Mouse (Mus musculus) MEL (cell line): ENCODE results near the gene Fance. TPM values are rescaled to one million over a fixed set of nuclear protein-coding genes. Genes with fewer than 3 reads are reported as not detected.

Experiments used
- DNase-seq: peaks from one replicate; pipeline ENCODE4 v3.0.0; 2011; ENCODE audit warnings: low read depth, low spot score
- H3K27ac ChIP-seq: 2 replicates; pipeline ENCODE4 v1.5.1; 2012; ENCODE audit warnings: low read depth, mild to moderate bottlenecking, control low read depth, low read length, moderate library complexity; ENCODE audit not compliant: control insufficient read depth
- H3K27me3 ChIP-seq, 2 experiments: fragments of 150-350 bp in 1 of 2; sonication (generic) in 1 of 2; 2 replicates each; pipeline ENCODE4 v1.6.1; 2012; ENCODE audit warnings: low read length in 2 of 2, mild to moderate bottlenecking in 2 of 2, improper control_type of control experiment in 1 of 2, moderate library complexity in 1 of 2; ENCODE audit not compliant: insufficient read depth in 2 of 2, control insufficient read depth in 1 of 2
- H3K36me3 ChIP-seq, 2 experiments: 2 replicates each; pipeline ENCODE4 v1.6.1; 2012 to 2014; ENCODE audit warnings: low read length in 2 of 2, improper control_type of control experiment in 1 of 2, inconsistent platforms in 1 of 2, mild to moderate bottlenecking in 1 of 2; ENCODE audit not compliant: insufficient read depth in 2 of 2, control insufficient read depth in 1 of 2
- H3K4me1 ChIP-seq, 2 experiments: fragments of 150-350 bp in 1 of 2; sonication (generic) in 1 of 2; 2 replicates each; pipeline ENCODE4 v1.6.1; 2012; ENCODE audit warnings: low read length in 2 of 2, improper control_type of control experiment in 1 of 2, mild to moderate bottlenecking in 1 of 2; ENCODE audit not compliant: insufficient read depth in 2 of 2, control insufficient read depth in 1 of 2
- H3K4me3 ChIP-seq, 2 experiments: fragments of 150-350 bp in 1 of 2; sonication (generic) in 1 of 2; 2 replicates each; pipeline ENCODE4 v1.5.1; 2012; ENCODE audit warnings: low read depth in 2 of 2, low read length in 2 of 2, mild to moderate bottlenecking in 2 of 2, moderate library complexity in 2 of 2, control low read depth in 1 of 2, improper control_type of control experiment in 1 of 2; ENCODE audit not compliant: control insufficient read depth in 1 of 2, insufficient read depth in 1 of 2
- H3K79me2 ChIP-seq: 2 replicates; pipeline ENCODE4 v1.6.1; 2012; ENCODE audit warnings: mild to moderate bottlenecking, low read length, moderate library complexity; ENCODE audit not compliant: control insufficient read depth, poor library complexity, insufficient read depth
- H3K9ac ChIP-seq: 2 replicates; pipeline ENCODE4 v1.6.1; 2012; ENCODE audit warnings: low read depth, mild to moderate bottlenecking, control low read depth, low read length, moderate library complexity; ENCODE audit not compliant: control insufficient read depth, poor library complexity, severe bottlenecking
- H3K9me3 ChIP-seq: fragments of 150-350 bp; sonication (generic); replicated peaks from 2 replicates; pipeline ENCODE4 v1.6.1; 2012; ENCODE audit warnings: mild to moderate bottlenecking, low read length, improper control_type of control experiment, moderate library complexity; ENCODE audit not compliant: insufficient read depth
- BHLHE40 ChIP-seq: IDR thresholded peaks from 2 replicates; pipeline ENCODE4 v1.6.1; 2012; ENCODE audit warnings: low read depth, mild to moderate bottlenecking, inconsistent platforms, low read length, improper control_type of control experiment, borderline replicate concordance
- CHD1 ChIP-seq: IDR thresholded peaks from 2 replicates; pipeline ENCODE4 v1.6.1; 2012; ENCODE audit warnings: low read depth, mild to moderate bottlenecking, inconsistent platforms, low read length, improper control_type of control experiment
- CHD2 ChIP-seq: IDR thresholded peaks from 2 replicates; pipeline ENCODE4 v1.6.1; 2011; ENCODE audit warnings: low read length, improper control_type of control experiment
- ELF1 ChIP-seq: IDR thresholded peaks from 2 replicates; pipeline ENCODE4 v1.6.1; 2014; ENCODE audit warnings: low read depth, mild to moderate bottlenecking, inconsistent platforms, low read length, improper control_type of control experiment, moderate library complexity
- EP300 ChIP-seq, 2 experiments: IDR thresholded peaks; 2 replicates each; pipeline ENCODE4 v1.6.1; 2011; ENCODE audit warnings: improper control_type of control experiment in 2 of 2, low read length in 2 of 2, low read depth in 1 of 2, mild to moderate bottlenecking in 1 of 2
- ETS1 ChIP-seq: IDR thresholded peaks from 2 replicates; pipeline ENCODE4 v1.6.1; 2012; ENCODE audit warnings: low read depth, mild to moderate bottlenecking, inconsistent platforms, low read length, improper control_type of control experiment, moderate library complexity
- GABPA ChIP-seq: IDR thresholded peaks from 2 replicates; pipeline ENCODE4 v1.6.1; 2012; ENCODE audit warnings: low read depth, mild to moderate bottlenecking, inconsistent platforms, low read length, improper control_type of control experiment, moderate library complexity
- GATA1 ChIP-seq: IDR thresholded peaks from 2 replicates; pipeline ENCODE4 v1.6.1; 2011; ENCODE audit warnings: low read depth, low read length, improper control_type of control experiment
- JUND ChIP-seq: IDR thresholded peaks from 2 replicates; pipeline ENCODE4 v1.6.1; 2011; ENCODE audit warnings: low read depth, mild to moderate bottlenecking, improper control_type of control experiment, low read length
- KAT2A ChIP-seq: conservative IDR thresholded peaks from 2 replicates; pipeline ENCODE4 v1.6.1; 2012; ENCODE audit warnings: low read depth, low read length, improper control_type of control experiment, inconsistent platforms
- MAFK ChIP-seq: IDR thresholded peaks from 2 replicates; pipeline ENCODE4 v1.6.1; 2011; ENCODE audit warnings: low read depth, mild to moderate bottlenecking, low read length, improper control_type of control experiment, borderline replicate concordance
- MAX ChIP-seq: IDR thresholded peaks from 2 replicates; pipeline ENCODE4 v1.6.1; 2011; ENCODE audit warnings: low read length, improper control_type of control experiment
- MEF2A ChIP-seq: IDR thresholded peaks from 2 replicates; pipeline ENCODE4 v1.6.1; 2014; ENCODE audit warnings: low read depth, mild to moderate bottlenecking, inconsistent platforms, low read length, improper control_type of control experiment; ENCODE audit not compliant: poor library complexity, insufficient replicate concordance, severe bottlenecking; ENCODE audit errors: extremely low read depth
- MXI1 ChIP-seq: IDR thresholded peaks from 2 replicates; pipeline ENCODE4 v1.6.1; 2011; ENCODE audit warnings: mild to moderate bottlenecking, low read depth, low read length, improper control_type of control experiment
- MYB ChIP-seq: IDR thresholded peaks from 2 replicates; pipeline ENCODE4 v1.6.1; 2011; ENCODE audit warnings: mild to moderate bottlenecking, low read depth, low read length, improper control_type of control experiment
- MYC ChIP-seq: IDR thresholded peaks from 2 replicates; pipeline ENCODE4 v1.6.1; 2011; ENCODE audit warnings: low read depth, mild to moderate bottlenecking, low read length, improper control_type of control experiment, moderate library complexity
- NELFE ChIP-seq: IDR thresholded peaks from 2 replicates; pipeline ENCODE4 v1.6.1; 2011; ENCODE audit warnings: low read depth, low read length, improper control_type of control experiment
- NRF1 ChIP-seq: IDR thresholded peaks from 2 replicates; pipeline ENCODE4 v1.6.1; 2014; ENCODE audit warnings: low read depth, mild to moderate bottlenecking, inconsistent platforms, low read length, improper control_type of control experiment, moderate library complexity; ENCODE audit not compliant: poor library complexity, insufficient read depth, severe bottlenecking
- POLR2A ChIP-seq, 2 experiments: IDR thresholded peaks; 2 replicates each; pipeline ENCODE4 v1.6.1; 2011 to 2012; ENCODE audit warnings: low read length in 2 of 2, mild to moderate bottlenecking in 2 of 2, control low read depth in 1 of 2, improper control_type of control experiment in 1 of 2, low read depth in 1 of 2, moderate library complexity in 1 of 2; ENCODE audit not compliant: control insufficient read depth in 1 of 2, insufficient read depth in 1 of 2, poor library complexity in 1 of 2
- POLR2AphosphoS2 ChIP-seq: IDR thresholded peaks from 2 replicates; pipeline ENCODE4 v1.6.1; 2011; ENCODE audit warnings: low read length, improper control_type of control experiment
- RAD21 ChIP-seq: IDR thresholded peaks from 2 replicates; pipeline ENCODE4 v1.6.1; 2011; ENCODE audit warnings: mild to moderate bottlenecking, low read depth, low read length, improper control_type of control experiment
- RCOR1 ChIP-seq: IDR thresholded peaks from 2 replicates; pipeline ENCODE4 v1.6.1; 2012; ENCODE audit warnings: low read depth, mild to moderate bottlenecking, inconsistent platforms, low read length, improper control_type of control experiment
- SIN3A ChIP-seq: IDR thresholded peaks from 2 replicates; pipeline ENCODE4 v1.6.1; 2012; ENCODE audit warnings: low read length, improper control_type of control experiment, inconsistent platforms
- SMC3 ChIP-seq: IDR thresholded peaks from 2 replicates; pipeline ENCODE4 v1.6.1; 2011; ENCODE audit warnings: low read depth, low read length, improper control_type of control experiment
- TAL1 ChIP-seq: IDR thresholded peaks from 2 replicates; pipeline ENCODE4 v1.6.1; 2012; ENCODE audit warnings: mild to moderate bottlenecking, inconsistent platforms, low read length, moderate library complexity, mixed read lengths
- TBP ChIP-seq: IDR thresholded peaks from 2 replicates; pipeline ENCODE4 v1.8.0; 2011; ENCODE audit warnings: low read depth, low read length, improper control_type of control experiment
- TCF12 ChIP-seq: IDR thresholded peaks from 2 replicates; pipeline ENCODE4 v1.6.1; 2014; ENCODE audit warnings: low read depth, mild to moderate bottlenecking, inconsistent platforms, low read length, improper control_type of control experiment, moderate library complexity
- UBTF ChIP-seq: IDR thresholded peaks from 2 replicates; pipeline ENCODE4 v1.6.1; 2012; ENCODE audit warnings: low read depth, mild to moderate bottlenecking, inconsistent platforms, low read length, improper control_type of control experiment, moderate library complexity, borderline replicate concordance; ENCODE audit not compliant: insufficient read depth
- USF1 ChIP-seq: IDR thresholded peaks from 2 replicates; pipeline ENCODE4 v1.6.1; 2014; ENCODE audit warnings: low read depth, mild to moderate bottlenecking, inconsistent platforms, low read length, improper control_type of control experiment, moderate library complexity
- USF2 ChIP-seq, 2 experiments: IDR thresholded peaks; 2 replicates each; pipeline ENCODE4 v1.6.1; 2011 to 2012; ENCODE audit warnings: improper control_type of control experiment in 2 of 2, low read length in 2 of 2, borderline replicate concordance in 1 of 2, inconsistent platforms in 1 of 2, low read depth in 1 of 2, mild to moderate bottlenecking in 1 of 2; ENCODE audit not compliant: insufficient read depth in 1 of 2
- ZC3H11A ChIP-seq: IDR thresholded peaks from 2 replicates; pipeline ENCODE4 v1.6.1; 2012; ENCODE audit warnings: low read depth, mild to moderate bottlenecking, inconsistent platforms, low read length, improper control_type of control experiment
- ZKSCAN1 ChIP-seq: IDR thresholded peaks from 2 replicates; pipeline ENCODE4 v1.6.1; 2012; ENCODE audit warnings: low read depth, mild to moderate bottlenecking, inconsistent platforms, low read length, improper control_type of control experiment, moderate library complexity
- ZNF384 ChIP-seq: IDR thresholded peaks from 2 replicates; pipeline ENCODE4 v1.6.1; 2012; ENCODE audit warnings: low read depth, mild to moderate bottlenecking, inconsistent platforms, low read length, improper control_type of control experiment
- polyA plus RNA-seq, 2 experiments: library from polyadenylated mRNA; stranded (reverse) in 1 of 2; unstranded in 1 of 2; fragments of >175 nt in 1 of 2; fragments of >200 nt in 1 of 2; gene quantifications; 2 replicates each; pipeline versions ENCODE4 v1.2.1 to v1.2.4; 2012; ENCODE audit warnings: low replicate concordance in 2 of 2, low read depth in 1 of 2; ENCODE audit not compliant: insufficient read length in 2 of 2, insufficient read depth in 1 of 2, missing spikeins in 1 of 2
- total RNA-seq: library from RNA; depleted of rRNA; stranded (reverse); fragments of 300-350 nt; gene quantifications from 2 replicates; pipeline ENCODE4 v1.2.3, GENCODE M21; 2012

Fance gene
- total and polyA plus RNA-seq, 3 experiments: 51.2 to 382 (median 105) TPM

GRCm38 (mm10) chr17:28291346-28291745, 22.0 kb upstream of the Fance start:
- H3K36me3 ChIP-seq: peaks cover 0 to 3% of the 10 kb centered on the region in 2 experiments; a peak in 1 of 4 replicates
- H3K4me3 ChIP-seq: no peak overlapping the region
- H3K9ac ChIP-seq: no peak overlapping the region
- TF ChIP-seq MYB (no peak), ZKSCAN1 (no peak), ETS1 (no peak), NELFE (no peak), POLR2A (IDR thresholded peaks at IDR 0.05; ENCODE audit: control insufficient read depth in 1 of 2, insufficient read depth in 1 of 2, low read depth in 1 of 2, low read length in 2 of 2, poor library complexity in 1 of 2) (no peak), GATA1 (peak; percentile 52; the same call in 1 of the 2 replicates), BHLHE40 (no peak), ELF1 (no peak), TAL1 (no peak), EP300 (IDR thresholded peaks at IDR 0.05; ENCODE audit: low read depth in 1 of 2, low read length in 2 of 2) (peak; percentile 37 to 50; a peak in 2 of 4 replicates), MYC (no peak), CHD1 (no peak), UBTF (no peak), MXI1 (no peak), KAT2A (no peak), POLR2AphosphoS2 (no peak), ZNF384 (no peak), NRF1 (no peak), RAD21 (no peak), GABPA (no peak), USF1 (no peak), SIN3A (no peak; the same call in 1 of the 2 replicates), MEF2A (no peak), RCOR1 (peak; percentile 74), JUND (no peak), TBP (no peak), ZC3H11A (no peak), MAFK (no peak), SMC3 (no peak), TCF12 (peak; percentile 52), CHD2 (no peak), USF2 (IDR thresholded peaks at IDR 0.05; ENCODE audit: borderline replicate concordance in 1 of 2, insufficient read depth in 1 of 2, low read depth in 1 of 2, low read length in 2 of 2) (no peak), MAX (peak; percentile 49)
- H3K9me3 ChIP-seq: no peaks in the 10 kb centered on the region
- peaks cover 11 to 16% of the 10 kb centered on the region in 2 experiments for H3K4me1 ChIP-seq
- H3K79me2 ChIP-seq: no peaks in the 10 kb centered on the region
- no peak overlapping the region for H3K27ac ChIP-seq
- no peaks in the 10 kb centered on the region for H3K27me3 ChIP-seq
- DNase-seq: peak; percentile 45
